Mouse (Mus musculus): ENCODE results near the gene Rab11fip3. TPM values are rescaled to one million over a fixed set of nuclear protein-coding genes. Genes with fewer than 3 reads are reported as not detected.

Rab11fip3 gene
- polyA plus RNA-seq (2012; rRNA removed) = 2.2 and 2.3 TPM in 2 replicates

GRCm38 (mm10) chr17:26068831-26069739 is at the start of gene Rab11fip3:
Gene Rab11fip3, minus strand, starts transcription at chr17:26069555.

GRCm38 (mm10) chr17:26113181-26113948 is 44.0 kb upstream of the Rab11fip3 start, which contains the start of gene Tmem8:
Gene Tmem8, plus strand, starts transcription at chr17:26113299.

GRCm38 (mm10) chr17:26095121-26095740 is 25.9 kb upstream of the Rab11fip3 start, which contains the start of gene Nme4:
Gene Nme4, minus strand, starts transcription at chr17:26095602.

GRCm38 (mm10) chr17:26089905-26090632 is 20.7 kb upstream of the Rab11fip3 start, which contains the start of gene Decr2:
Gene Decr2, minus strand, starts transcription at chr17:26090337.

GRCm38 (mm10) chr17:25985306-25986294 is 83.8 kb downstream of the Rab11fip3 start, which contains the start of gene Capn15:
Gene Capn15, minus strand, starts transcription at chr17:25985796.

GRCm38 (mm10) chr17:25951803-25952623 is 117.3 kb downstream of the Rab11fip3 start, which contains the start of gene A930017K11Rik:
Gene A930017K11Rik, minus strand, starts transcription at chr17:25952565.

GRCm38 (mm10) chr17:25944366-25945163 is 124.8 kb downstream of the Rab11fip3 start, which contains the start of the genes Pigq and Nhlrc4:
Gene Pigq, minus strand, starts transcription at chr17:25944936.
Gene Nhlrc4, minus strand, starts transcription at chr17:25944961.

Other genes starting within 250 kb of the Rab11fip3 start
- gene Wdr24, start 245.9 kb downstream of the Rab11fip3 start, polyA plus RNA-seq (2012; rRNA removed) = 12.5 and 14.2 TPM in 2 replicates
- gene Jmjd8, start 240.7 kb downstream of the Rab11fip3 start, polyA plus RNA-seq (2012; rRNA removed) = 14.5 and 16.3 TPM in 2 replicates
- 80.4 and 87.9 TPM in 2 replicates for gene Stub1, start 236.2 kb downstream of the Rab11fip3 start, polyA plus RNA-seq (2012; rRNA removed)
- 1.1 and 1.3 TPM in 2 replicates for gene Rhbdl1, start 232.3 kb downstream of the Rab11fip3 start, polyA plus RNA-seq (2012; rRNA removed)
- 2.3 and 3.3 TPM in 2 replicates for gene Gm20683, start 227.8 kb downstream of the Rab11fip3 start, polyA plus RNA-seq (2012; rRNA removed)
- 30.0 and 33.7 TPM in 2 replicates for gene Rhot2, start 224.7 kb downstream of the Rab11fip3 start, polyA plus RNA-seq (2012; rRNA removed)
- 15.6 and 18.5 TPM in 2 replicates for gene Wdr90, start 208.1 kb downstream of the Rab11fip3 start, polyA plus RNA-seq (2012; rRNA removed)
- gene Mcrip2, start 200.8 kb downstream of the Rab11fip3 start, polyA plus RNA-seq (2012; rRNA removed) = 18.4 and 20.6 TPM in 2 replicates
- 41.0 and 42.6 TPM in 2 replicates for gene Mettl26, start 194.5 kb downstream of the Rab11fip3 start, polyA plus RNA-seq (2012; rRNA removed)
- gene Wfikkn1, start 188.7 kb downstream of the Rab11fip3 start, polyA plus RNA-seq (2012; rRNA removed) = 0.49 and 0.51 TPM in 2 replicates
- gene Rab40c, start 149.8 kb downstream of the Rab11fip3 start, polyA plus RNA-seq (2012; rRNA removed) = 5.4 and 6.5 TPM in 2 replicates
- gene Pigq, start 124.6 kb downstream of the Rab11fip3 start, polyA plus RNA-seq (2012; rRNA removed) = 226 and 261 TPM in 2 replicates
- 7.0 and 10.4 TPM in 2 replicates for gene Nhlrc4, start 124.6 kb downstream of the Rab11fip3 start, polyA plus RNA-seq (2012; rRNA removed)
- gene A930017K11Rik, start 117.0 kb downstream of the Rab11fip3 start, polyA plus RNA-seq (2012; rRNA removed) = 0.14 and 0.16 TPM in 2 replicates
- 6.4 and 7.9 TPM in 2 replicates for gene Capn15, start 83.8 kb downstream of the Rab11fip3 start, polyA plus RNA-seq (2012; rRNA removed)
- gene Decr2, start 20.8 kb upstream of the Rab11fip3 start, polyA plus RNA-seq (2012; rRNA removed) = 6.4 and 7.8 TPM in 2 replicates
- gene Nme4, start 26.0 kb upstream of the Rab11fip3 start, polyA plus RNA-seq (2012; rRNA removed) = 48.3 and 52.3 TPM in 2 replicates
- gene Tmem8, start 43.7 kb upstream of the Rab11fip3 start, polyA plus RNA-seq (2012; rRNA removed) = 2.7 and 2.9 TPM in 2 replicates
- gene Mrpl28, start 53.9 kb upstream of the Rab11fip3 start, polyA plus RNA-seq (2012; rRNA removed) = 50.9 and 59.1 TPM in 2 replicates
- 9.3 and 10.6 TPM in 2 replicates for gene Axin1, start 69.1 kb upstream of the Rab11fip3 start, polyA plus RNA-seq (2012; rRNA removed)
- 21.8 and 28.3 TPM in 2 replicates for gene Pdia2, start 129.5 kb upstream of the Rab11fip3 start, polyA plus RNA-seq (2012; rRNA removed)
- gene Rgs11, start 133.4 kb upstream of the Rab11fip3 start, polyA plus RNA-seq (2012; rRNA removed) = 0.28 and 0.46 TPM in 2 replicates
- gene Arhgdig, start 138.2 kb upstream of the Rab11fip3 start, polyA plus RNA-seq (2012; rRNA removed) = 11.0 and 12.5 TPM in 2 replicates
- 5.2 and 6.4 TPM in 2 replicates for gene Fam234a, start 174.7 kb upstream of the Rab11fip3 start, polyA plus RNA-seq (2012; rRNA removed)
- gene Luc7l, start 183.3 kb upstream of the Rab11fip3 start, polyA plus RNA-seq (2012; rRNA removed) = 20.9 and 24.8 TPM in 2 replicates

Data from liver, embryonic 14 days (tissue).